Mouse (Mus musculus) brown adipose tissue, adult 24 weeks (tissue): ENCODE measurements at regions not wholly inside any gene's neighbourhood (a gene's known extent, or its start where the extent isn't known, plus 50 kb on each side); places are given as distances from the start of the nearest gene placed in this dataset.

Experiments used
- H3K27ac ChIP-seq: fragments of 200-500 bp; replicated peaks from 2 replicates; pipeline ENCODE4 v1.5.1; 2012; ENCODE audit warnings: low read depth, mild to moderate bottlenecking, low read length
- H3K4me1 ChIP-seq: fragments of 200-500 bp; 2 replicates; pipeline ENCODE4 v1.6.1; 2012; ENCODE audit warnings: low read length, mixed read lengths; ENCODE audit not compliant: control insufficient read depth, insufficient read depth, insufficient read length
- H3K4me3 ChIP-seq: fragments of 200-500 bp; 2 replicates; pipeline ENCODE4 v1.5.1; 2012; ENCODE audit warnings: low read depth, mild to moderate bottlenecking, low read length, moderate library complexity; ENCODE audit not compliant: insufficient read depth

DNA sequence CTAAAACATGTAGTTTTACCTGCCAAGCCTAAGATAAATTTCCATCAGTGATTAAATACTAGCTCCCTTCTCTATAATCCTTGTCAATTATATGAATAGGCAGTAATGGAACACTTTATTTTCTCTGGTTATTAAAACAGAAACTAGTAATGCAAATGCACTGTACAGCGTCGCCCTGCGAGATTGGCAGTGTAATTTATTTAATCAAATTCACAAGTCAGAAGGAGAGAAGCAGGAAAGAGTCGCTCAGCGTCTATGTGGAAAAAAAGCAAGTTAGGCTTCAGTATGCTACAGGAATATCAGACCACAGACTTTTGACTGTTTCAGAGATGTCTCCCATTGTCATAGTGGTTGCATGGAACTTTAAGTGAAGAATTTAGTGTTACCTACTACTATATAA lies 632.6 kb downstream of the Dach1 start:
- no peak overlapping the region for H3K4me3 ChIP-seq
- H3K27ac ChIP-seq = no peak overlapping the region
- no peaks in the 10 kb centered on the region for H3K4me1 ChIP-seq

DNA sequence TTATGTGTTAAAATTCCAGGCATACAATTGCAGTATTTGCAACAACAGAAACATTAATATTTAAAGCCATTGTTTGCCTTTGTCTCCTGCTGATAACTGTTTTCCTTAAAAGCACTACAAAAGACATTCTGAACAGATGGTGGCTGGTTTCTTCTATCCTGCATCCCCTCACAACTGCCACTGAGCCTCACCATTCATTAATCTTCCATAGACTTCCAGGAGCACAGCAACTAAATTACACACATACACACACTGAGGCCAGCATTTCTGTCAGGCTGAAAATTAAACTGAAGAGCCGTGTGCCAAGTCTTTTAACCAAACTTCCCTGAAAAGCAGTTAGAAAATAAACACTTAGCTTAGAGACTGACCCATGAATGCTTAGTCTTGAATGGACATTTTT lies 658.2 kb downstream of the Dach1 start:
- H3K27ac ChIP-seq = no peak overlapping the region
- no peaks in the 10 kb centered on the region for H3K4me1 ChIP-seq
- no peak overlapping the region for H3K4me3 ChIP-seq

DNA sequence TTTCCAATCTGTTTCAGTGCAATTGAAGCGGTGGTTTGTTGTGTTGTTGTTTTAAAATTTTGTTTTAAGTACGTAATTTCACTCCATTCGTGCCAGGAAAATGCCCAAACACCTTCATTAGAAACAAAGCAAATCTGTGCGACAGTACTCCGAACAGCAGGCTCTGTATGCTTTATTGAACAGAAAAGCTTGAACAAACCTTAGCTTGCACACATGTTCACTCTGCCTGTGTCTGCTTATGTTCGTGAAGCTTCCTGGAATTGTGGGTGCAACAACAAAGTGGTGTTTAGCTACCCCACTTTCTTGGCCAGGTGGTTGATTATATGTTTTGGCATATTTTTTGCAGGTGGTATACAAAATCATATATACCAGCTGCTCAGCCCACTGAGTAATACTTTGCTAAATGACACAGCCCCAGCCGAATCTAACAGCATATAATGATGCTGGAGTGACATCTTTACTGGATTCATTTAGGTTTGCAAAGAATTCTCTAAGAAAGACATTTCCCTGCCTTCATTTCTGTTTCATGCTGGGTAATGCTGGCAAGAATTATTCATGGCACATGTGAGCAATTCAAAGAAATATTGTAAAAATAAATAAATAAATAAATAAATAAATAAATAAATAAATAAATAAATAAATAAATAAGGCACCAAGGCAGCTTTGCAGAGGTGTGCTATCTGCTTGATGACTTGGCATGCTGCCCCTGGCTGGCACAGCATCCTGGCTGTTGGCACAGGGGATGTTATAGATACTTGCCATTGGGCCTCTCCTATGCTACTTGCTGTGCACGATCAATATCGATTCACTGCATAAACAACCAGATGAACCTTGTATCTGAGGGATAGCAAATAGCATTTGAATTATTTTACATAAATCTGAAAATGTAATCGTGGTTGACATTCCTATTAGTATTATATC lies 679.9 kb downstream of the Dach1 start:
- H3K27ac ChIP-seq = no peak overlapping the region
- no peaks in the 10 kb centered on the region for H3K4me1 ChIP-seq
- H3K4me3 ChIP-seq = no peak overlapping the region

DNA sequence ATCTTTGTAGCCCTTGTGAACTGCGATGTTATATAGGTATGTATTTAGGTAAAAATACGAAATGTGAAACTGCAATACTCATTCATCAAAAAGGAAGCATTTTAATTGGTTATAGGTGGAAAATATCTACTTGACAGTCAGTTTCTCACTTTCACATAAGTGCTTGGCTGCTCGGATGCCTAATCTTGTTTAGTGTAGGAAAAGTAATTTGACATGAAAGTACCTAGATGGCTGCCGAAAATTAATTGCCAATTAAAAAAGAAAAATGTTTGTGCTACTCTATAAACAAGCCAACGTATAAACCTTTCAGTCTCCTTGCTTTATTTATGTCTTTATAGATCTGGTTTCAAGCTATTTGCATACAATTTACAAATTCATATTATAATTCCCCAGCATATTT lies 691.3 kb downstream of the Dach1 start:
- no peak overlapping the region for H3K27ac ChIP-seq
- no peak overlapping the region for H3K4me3 ChIP-seq
- no peaks in the 10 kb centered on the region for H3K4me1 ChIP-seq

DNA sequence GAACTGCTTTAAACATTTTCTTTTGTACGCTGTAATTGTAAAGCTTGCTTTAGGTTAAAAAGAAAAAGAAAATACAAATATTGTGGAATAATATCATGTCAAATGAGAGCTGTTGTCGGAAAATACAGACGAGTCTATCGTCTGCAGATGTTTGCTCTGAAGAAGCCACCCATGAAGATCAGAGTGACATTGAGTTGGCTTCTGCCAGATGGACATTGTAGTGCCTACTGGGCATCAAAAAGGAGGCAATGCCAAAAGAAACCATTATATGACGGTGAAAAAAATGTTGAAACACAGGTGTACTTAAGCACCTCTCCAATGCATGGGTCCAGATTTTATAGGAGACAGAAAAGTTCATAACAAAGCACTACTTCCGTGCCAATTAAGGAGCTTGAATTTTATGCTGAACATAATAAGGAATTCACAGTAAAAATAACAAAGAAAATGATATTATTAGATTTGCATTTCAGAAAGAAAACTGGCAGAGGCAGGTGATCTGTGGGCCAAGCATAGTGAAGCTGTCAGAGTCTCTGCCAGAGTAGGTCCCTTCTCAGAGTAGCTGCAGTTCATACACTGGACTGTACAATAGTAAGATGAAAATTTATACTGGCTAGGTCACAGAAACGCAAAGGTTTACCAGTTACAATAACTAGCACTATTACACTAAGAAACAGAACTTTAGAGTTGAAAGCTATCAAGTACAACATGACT lies 718.9 kb downstream of the Dach1 start:
- H3K4me1 ChIP-seq = no peaks in the 10 kb centered on the region
- H3K27ac ChIP-seq = no peak overlapping the region
- no peak overlapping the region for H3K4me3 ChIP-seq

DNA sequence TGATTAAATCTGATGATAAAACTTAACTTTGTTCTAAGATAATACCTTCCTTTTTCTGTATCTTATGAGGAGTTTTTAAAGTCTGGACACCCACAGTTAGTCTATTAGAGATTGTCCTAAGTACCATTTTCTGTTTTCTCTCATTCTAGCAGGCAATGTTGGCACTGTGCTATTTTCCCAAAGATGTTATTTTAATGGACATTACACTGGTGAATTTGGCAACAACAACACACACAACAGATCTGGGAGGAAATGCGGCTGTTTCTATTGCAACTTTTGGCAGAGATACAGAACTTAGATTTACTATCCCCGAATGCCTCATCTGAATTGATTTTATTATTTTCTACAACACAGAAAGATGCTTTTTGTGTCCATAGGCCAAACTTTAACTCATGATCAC lies 720.9 kb downstream of the Dach1 start:
- no peak overlapping the region for H3K4me3 ChIP-seq
- no peaks in the 10 kb centered on the region for H3K4me1 ChIP-seq
- H3K27ac ChIP-seq = no peak overlapping the region

DNA sequence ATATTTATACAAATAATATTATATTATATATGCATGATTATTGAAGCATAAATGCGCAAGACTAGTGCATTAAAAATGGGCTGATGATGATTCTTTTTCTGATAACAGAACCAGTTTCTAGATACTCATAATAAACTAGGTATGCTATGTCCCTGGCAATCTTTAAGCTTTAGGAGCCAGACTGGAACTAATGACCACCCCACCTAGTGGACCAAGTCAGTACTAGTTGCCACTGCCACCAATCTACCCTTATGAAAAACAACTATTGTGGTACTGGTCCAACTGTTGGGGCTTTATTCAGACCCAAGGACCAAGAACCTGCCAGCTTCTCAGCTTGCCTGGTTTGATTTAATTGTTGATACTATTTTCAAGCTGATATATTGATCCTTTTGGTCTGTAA lies 722.8 kb downstream of the Dach1 start:
- no peak overlapping the region for H3K4me3 ChIP-seq

DNA sequence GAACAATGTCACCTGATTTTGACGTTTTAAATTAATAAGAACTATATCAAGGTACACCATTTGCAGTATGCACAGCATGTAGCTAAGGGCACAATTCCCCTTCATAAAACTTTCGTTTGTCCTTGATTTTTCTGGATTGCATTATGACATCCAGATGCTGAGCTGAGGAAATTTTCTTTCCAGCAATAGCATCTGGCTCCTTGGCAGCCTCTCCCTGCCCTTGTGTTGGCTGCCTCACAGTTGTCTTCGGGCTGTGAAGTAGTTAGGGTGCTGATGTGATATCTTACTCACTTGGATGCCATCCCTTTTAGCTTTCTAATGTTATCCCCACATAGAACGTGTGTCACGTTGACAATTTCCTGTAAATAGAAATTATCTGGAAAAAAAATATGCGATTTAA lies 729.2 kb downstream of the Dach1 start:
- Histone ChIP-seq H3K27ac (no peak overlapping the region), H3K4me1 (no peaks in the 10 kb centered on the region), H3K4me3 (no peak overlapping the region)

More for the DNA sequence above, 722.8 kb downstream of the Dach1 start:
- Histone ChIP-seq H3K27ac (no peak overlapping the region), H3K4me1 (no peaks in the 10 kb centered on the region)

DNA sequence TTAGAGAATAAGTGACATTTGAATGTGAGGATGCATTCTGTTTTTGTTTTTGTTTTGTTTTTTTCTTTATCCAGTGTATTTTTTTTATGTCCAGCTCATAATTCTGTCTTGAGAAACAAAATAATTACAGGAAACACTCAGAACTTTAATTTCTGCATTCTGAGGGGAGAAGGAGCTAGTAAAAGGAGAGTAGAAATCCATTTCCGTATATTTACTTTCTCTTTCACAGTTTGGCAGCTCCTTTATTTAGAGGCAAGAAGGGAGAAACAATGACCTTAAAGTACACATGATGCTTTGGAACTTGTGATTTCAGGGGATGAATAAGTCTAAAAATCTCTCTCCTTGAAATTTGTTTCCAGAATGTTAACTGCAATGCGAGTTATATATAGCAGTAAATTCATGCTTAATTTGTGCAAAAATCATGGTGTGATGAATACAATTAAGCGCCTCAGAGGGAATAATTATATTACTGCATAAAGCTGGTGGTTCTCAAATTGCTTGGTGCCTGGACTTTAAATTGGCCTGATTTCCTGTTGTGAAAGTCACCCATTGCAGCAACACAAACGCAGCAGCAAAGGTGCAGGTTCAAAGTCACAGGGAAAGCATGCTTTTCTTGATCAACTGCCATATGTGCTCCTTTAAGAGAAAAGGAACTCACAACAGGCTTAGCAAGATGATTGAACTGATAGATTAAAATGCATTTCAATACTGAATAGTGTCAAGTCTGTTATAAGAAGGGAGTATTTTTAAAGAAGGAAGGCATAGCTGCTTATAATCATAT lies 733.9 kb downstream of the Dach1 start:
- no peak overlapping the region for H3K27ac ChIP-seq
- no peak overlapping the region for H3K4me3 ChIP-seq
- H3K4me1 ChIP-seq = no peaks in the 10 kb centered on the region

DNA sequence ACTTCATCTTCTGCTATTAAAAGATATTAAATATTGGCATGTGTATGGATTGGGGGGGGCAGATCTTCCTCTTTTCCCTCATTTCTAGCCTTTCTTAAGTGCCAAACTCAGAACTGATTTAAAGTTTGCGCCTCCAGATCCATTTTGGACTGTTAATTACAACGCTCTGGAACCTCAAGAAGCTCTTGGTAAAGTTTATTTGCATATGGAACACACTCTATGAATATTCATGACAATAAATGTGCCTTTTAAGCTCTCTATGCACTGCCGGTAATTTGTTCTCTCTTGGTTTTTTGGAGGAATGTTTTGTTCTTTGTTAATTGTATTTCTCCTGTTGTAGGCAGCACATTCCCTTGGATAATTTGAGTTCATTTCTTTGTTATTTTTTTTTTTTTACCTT lies 738.3 kb downstream of the Dach1 start:
- Histone ChIP-seq H3K27ac (no peak overlapping the region), H3K4me3 (no peak overlapping the region), H3K4me1 (no peaks in the 10 kb centered on the region)

DNA sequence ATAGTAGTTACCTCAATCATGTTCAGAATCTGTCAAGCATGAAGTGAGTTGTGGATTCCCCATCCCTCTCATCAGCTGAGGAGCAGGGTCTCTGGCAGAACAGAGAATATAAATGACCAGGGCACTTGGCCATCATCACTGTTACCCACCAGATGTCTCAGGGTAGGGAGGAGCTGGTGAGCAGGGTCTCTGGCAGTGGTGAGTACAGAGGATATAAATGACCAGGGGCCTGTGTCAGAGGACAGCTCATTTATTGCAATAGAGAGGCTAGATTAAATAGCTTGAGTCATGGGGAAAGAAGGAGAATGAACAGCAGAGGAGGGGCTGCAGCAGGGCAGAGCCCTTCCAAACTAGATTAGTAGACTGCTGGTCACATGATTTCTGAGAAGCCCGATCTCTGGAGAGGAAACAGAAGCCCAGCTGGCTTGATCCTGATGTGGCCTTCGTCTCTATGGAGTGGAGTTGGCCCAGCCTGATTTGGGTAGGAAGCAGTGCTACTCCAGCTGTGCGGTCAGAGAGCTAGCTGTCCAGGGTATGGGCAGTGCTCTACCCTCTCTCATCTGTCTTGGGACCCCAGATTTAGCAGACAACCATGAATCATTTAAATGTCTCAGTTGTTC lies 766.3 kb downstream of the Dach1 start:
- Histone ChIP-seq H3K27ac (no peak overlapping the region), H3K4me1 (no peaks in the 10 kb centered on the region), H3K4me3 (no peak overlapping the region)

DNA sequence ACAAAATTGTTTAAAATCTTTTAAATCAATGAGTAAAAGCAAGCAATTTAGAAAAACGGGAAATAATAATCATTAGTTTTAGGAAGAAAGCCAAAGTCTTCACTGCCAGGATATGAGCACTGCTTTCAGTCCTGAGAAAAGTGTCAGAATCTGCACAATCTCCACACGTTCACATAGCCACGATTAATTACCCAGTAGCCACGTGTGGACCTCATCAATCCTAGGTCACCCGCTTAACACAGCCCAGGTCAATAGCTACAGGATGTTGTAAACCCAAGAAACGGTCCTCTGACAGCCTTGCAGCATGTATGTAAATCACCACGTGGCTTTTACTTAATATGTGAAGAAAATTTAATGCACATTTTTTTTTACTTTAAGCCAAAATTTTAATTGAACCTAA lies 773.2 kb downstream of the Dach1 start:
- H3K27ac ChIP-seq = no peak overlapping the region
- H3K4me3 ChIP-seq = no peak overlapping the region
- H3K4me1 ChIP-seq = no peaks in the 10 kb centered on the region

DNA sequence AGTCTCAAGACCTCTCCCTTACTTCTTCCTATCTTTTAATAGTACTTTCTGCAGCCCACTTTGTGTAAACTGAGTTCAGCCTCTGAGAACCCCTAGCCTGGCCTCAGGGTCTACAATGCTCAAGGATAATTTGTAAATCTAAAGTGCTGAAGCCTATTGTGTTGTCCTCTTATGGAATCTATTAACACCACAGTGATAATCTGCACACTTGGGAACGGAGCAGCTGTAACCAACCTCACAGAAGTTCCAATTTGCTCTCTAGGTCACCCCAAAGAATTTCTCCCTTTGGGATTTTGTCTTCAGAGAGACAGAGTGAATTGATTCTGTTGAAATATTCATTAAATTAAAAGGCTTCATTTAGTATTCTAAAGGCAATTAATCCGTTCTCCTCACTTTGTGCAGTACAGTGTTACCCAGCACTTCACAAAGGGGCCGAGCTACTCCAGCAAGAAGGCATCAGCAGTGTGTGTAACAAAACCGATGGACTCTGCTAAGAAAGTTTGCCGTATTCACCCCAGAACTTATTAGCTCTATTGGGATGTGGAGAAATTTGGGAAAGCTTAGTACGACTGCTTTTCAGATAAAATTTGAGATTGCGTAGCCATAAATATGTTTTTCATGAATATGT lies 773.7 kb downstream of the Dach1 start:
- H3K27ac ChIP-seq = no peak overlapping the region
- no peaks in the 10 kb centered on the region for H3K4me1 ChIP-seq
- H3K4me3 ChIP-seq = no peak overlapping the region

DNA sequence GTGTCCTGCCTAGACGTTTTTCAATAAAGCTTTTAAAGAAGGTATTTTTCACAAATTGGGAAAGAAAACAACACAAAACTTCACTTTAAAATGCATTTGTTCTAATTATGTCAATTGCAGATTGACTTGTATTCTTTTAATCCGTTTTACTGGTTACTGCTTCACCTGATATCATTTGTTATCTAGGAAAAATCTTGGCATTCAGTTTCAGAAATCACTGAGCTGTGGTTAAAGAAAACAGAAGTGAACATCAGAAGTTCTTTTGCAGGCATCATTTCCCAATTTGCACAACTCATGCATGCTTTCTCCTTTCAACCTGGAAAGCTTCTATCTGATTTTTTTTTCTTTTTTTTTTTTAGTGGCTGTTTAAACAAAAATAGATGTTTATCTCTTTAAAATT lies 780.6 kb downstream of the Dach1 start:
- H3K4me1 ChIP-seq = no peaks in the 10 kb centered on the region
- no peak overlapping the region for H3K4me3 ChIP-seq
- no peak overlapping the region for H3K27ac ChIP-seq

DNA sequence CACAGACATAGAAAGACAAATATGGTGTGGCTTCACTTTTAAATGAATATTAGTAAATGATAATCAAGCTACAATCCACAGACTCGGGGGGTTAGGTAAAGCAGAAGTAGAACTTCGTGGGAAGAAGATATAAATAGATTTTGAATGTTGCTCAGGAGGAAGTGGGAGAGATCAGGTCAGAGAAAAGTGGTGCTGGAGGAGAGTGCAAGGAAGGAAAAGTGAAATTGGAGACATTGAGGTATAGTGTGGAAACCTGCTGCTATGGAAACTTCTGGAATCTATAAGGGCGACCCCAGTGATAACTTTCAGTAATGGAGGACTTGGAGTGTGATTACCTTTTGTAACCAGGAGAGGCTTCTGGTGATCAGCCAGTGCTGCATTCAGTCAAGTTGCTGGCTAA lies 789.4 kb downstream of the Dach1 start:
- no peak overlapping the region for H3K27ac ChIP-seq
- H3K4me1 ChIP-seq = no peaks in the 10 kb centered on the region
- no peak overlapping the region for H3K4me3 ChIP-seq
